Mouse (Mus musculus): ENCODE measurements at regions not wholly inside any gene's neighbourhood (a gene's known extent, or its start where the extent isn't known, plus 50 kb on each side); places are given as distances from the start of the nearest gene placed in this dataset.

DNA sequence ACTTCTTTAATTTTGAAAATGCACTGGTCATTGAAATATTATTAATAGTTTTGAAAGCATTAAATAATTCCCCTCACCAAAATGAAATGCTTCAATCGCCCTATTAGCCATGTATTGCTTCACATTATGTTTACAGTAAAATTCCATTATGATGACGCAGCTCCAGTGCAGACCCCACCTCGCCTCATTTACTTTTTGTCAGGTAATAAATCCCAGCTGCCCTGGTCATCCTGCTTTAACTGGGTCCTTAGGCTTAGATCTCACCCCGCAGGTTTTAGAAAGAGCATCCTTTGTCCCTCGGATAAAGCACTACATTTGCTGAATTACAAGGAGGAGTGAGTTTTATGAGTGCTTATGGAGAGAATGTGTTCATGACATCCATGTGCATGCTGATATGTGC lies 2557.0 kb upstream of the Gm7489 start:
- TF ChIP-seq EP300 (IDR thresholded peaks at IDR 0.05): no peak
- no peak for TF ChIP-seq CTCF (IDR thresholded peaks at IDR 0.05)

Data from lung, postnatal 0 days (tissue).